Mouse (Mus musculus) splenic B cell, adult 2 months (primary cell): ENCODE measurements at regions not wholly inside any gene's neighbourhood (a gene's known extent, or its start where the extent isn't known, plus 50 kb on each side); places are given as distances from the start of the nearest gene placed in this dataset.
A peak's percentile ranks its signal among the peaks of the same experiment; 100 is the strongest.

Experiments
- DNase-seq: peaks from one replicate; pipeline ENCODE4 v3.0.0-alpha.2; 2011; ENCODE audit warnings: low read depth, low spot score
- H3K27me3 ChIP-seq: 2 replicates; pipeline ENCODE4 v1.6.1; 2012; ENCODE audit warnings: mild to moderate bottlenecking, low read length, moderate library complexity, mixed read lengths; ENCODE audit not compliant: control insufficient read depth, poor library complexity, insufficient read depth, severe bottlenecking
- H3K36me3 ChIP-seq: 2 replicates; pipeline ENCODE4 v1.6.1; 2012; ENCODE audit warnings: mild to moderate bottlenecking, low read length, moderate library complexity, mixed read lengths; ENCODE audit not compliant: control insufficient read depth, poor library complexity, insufficient read depth, severe bottlenecking

GRCm38 (mm10) chr2:50674151-50674855 is 377.7 kb upstream of the Mmadhc start:
- H3K36me3 ChIP-seq, result no peaks in the 10 kb centered on the region
- no peak for DNase-seq
- no peaks in the 10 kb centered on the region for H3K27me3 ChIP-seq

- Histone ChIP-seq H3K36me3 (no peaks in the 10 kb centered on the region), H3K27me3 (no peaks in the 10 kb centered on the region)
- no peak for DNase-seq
These were observed 372.7 kb upstream of the Mmadhc start for GRCm38 (mm10) chr2:50669297-50669696.

DNA sequence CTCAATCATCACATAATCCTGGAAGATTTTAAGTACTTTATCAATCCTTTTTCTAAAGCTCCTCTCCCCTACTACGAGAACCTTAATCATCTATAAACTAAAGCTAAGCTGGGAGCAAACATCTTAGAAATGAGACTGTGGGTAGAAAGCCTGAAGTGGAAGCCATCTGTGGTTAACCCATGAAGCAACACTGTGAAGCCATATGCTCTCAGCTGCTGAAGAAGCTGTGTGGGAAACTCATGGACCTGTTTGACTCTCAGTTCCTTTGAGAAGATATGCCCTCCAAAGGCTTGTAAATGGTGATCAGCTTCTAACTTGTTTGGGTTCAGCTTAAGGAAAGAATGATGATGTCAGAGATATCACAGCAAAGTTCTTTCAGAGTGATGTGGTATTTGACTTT is 372.2 kb upstream of the Mmadhc start:
- Histone ChIP-seq H3K27me3 (no peaks in the 10 kb centered on the region), H3K36me3 (no peaks in the 10 kb centered on the region)
- DNase-seq, result no peak

DNA sequence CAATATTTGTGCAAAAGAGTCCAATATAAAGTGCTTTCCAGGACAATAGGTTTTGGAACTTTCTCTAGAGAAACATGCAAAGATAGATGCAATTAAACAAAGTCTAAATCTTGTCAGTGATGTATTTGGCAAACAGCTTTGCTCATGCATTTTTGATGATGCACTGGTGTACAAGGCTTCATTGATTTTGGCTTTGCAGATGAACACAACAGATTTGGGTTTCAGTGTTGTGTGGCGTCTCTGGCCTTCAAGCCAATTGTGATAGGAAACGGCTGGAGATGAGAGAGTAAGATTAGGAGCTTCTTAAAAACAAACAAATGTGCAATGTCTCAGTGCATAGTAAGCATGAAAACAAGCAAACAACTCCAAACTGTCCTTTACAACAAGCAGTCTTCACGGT is 370.6 kb upstream of the Mmadhc start:
- H3K27me3 ChIP-seq, result no peaks in the 10 kb centered on the region
- no peak for DNase-seq
- H3K36me3 ChIP-seq, result no peaks in the 10 kb centered on the region

DNA sequence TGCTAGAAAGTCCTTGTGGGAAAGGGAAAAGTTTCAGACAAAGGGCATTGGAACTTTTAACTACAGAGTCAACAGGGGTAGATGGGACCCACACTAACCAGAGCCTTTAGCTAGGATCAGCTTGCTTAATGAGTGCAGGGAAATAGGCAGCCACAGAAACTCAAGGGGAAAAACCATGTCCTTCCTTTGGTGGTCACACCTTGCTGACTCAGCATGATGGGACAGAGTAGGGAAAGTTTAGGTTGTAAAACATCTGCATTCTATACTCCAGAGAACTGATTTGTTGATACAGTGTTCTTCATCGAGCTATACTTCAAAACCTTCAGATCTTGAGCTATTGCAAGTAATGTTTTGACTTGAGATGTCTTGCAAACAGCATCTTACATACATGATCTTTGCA is 365.9 kb upstream of the Mmadhc start:
- Histone ChIP-seq H3K27me3 (no peaks in the 10 kb centered on the region), H3K36me3 (no peaks in the 10 kb centered on the region)
- DNase-seq, result no peak

- DNase-seq, result no peak
- H3K36me3 ChIP-seq, result no peaks in the 10 kb centered on the region
These were observed 363.4 kb upstream of the Mmadhc start for GRCm38 (mm10) chr2:50660000-50660399.

GRCm38 (mm10) chr2:50657826-50658225 is 361.2 kb upstream of the Mmadhc start:
- no peak for DNase-seq
- no peaks in the 10 kb centered on the region for H3K36me3 ChIP-seq
- H3K27me3 ChIP-seq, result no peaks in the 10 kb centered on the region

More at GRCm38 (mm10) chr2:50660000-50660399, 363.4 kb upstream of the Mmadhc start:
- H3K27me3 ChIP-seq, result no peaks in the 10 kb centered on the region

DNA sequence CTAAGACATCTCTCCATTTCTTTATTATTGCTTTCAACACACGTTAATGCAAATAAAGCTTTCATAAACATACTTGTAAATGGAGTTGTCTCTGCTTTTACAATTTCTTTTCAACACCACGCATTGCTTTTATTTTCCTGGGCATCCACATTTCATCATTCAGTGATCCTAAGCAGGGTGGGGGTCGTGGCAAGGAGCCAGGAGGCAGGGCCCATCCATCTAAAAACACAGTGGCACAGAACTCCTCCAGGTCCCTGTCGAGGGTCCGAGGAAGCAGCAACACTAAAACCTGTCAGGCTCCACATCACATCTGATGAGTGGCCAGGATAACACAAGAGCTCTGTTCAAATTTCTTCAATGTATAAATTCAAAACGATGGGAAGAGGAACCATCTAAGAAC is 359.8 kb upstream of the Mmadhc start:
- Histone ChIP-seq H3K36me3 (no peaks in the 10 kb centered on the region), H3K27me3 (no peaks in the 10 kb centered on the region)
- DNase-seq, result no peak

DNA sequence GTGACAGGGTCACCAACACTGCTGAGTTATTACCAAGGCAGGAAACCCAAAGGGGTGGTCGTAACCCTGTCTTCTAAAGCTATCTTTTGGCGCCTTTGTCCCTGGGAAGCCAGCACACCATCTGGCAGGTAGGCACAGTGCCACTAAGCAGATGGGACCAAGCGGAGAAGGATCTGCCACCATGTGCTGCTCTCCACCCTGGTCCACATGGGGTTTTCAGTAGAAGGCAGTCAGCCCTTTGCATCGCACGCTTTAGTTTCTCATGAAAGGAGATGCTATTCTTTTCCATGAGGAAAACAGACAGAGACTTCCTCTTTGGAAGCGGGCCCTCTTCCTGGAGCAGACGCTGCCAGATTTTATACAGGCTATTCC is 358.3 kb upstream of the Mmadhc start:
- no peak for DNase-seq
- no peaks in the 10 kb centered on the region for H3K36me3 ChIP-seq
- no peaks in the 10 kb centered on the region for H3K27me3 ChIP-seq

- H3K27me3 ChIP-seq, result no peaks in the 10 kb centered on the region
These were observed 357.8 kb upstream of the Mmadhc start for GRCm38 (mm10) chr2:50654221-50654952.

DNA sequence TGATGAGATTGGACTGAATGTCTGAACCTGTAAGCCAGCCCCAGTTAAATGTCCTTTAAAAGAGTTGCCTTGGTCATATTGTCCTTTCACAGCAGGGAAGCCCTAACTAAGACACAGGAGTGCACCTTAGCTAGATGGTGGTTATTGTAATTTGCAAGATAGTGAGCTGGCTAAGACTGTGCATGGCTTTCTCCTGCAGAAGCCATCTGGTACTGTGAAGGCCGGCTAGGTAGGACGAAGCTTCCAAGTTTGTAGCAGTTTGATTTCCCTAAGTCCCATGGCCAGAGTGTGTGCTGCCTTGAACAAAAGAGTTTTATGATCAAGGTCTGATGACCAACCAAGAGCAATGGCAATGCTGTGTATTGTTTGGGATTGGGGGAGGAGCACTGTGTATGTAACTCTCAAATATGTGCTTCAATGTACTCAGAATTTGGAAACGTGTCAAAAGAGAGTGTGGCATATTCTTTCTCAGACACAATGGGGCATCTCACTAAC is 356.6 kb upstream of the Mmadhc start:
- Histone ChIP-seq H3K36me3 (no peaks in the 10 kb centered on the region), H3K27me3 (no peaks in the 10 kb centered on the region)
- no peak for DNase-seq

More at GRCm38 (mm10) chr2:50654221-50654952, 357.8 kb upstream of the Mmadhc start:
- no peaks in the 10 kb centered on the region for H3K36me3 ChIP-seq
- no peak for DNase-seq

- no peak for DNase-seq
- H3K27me3 ChIP-seq, result no peaks in the 10 kb centered on the region
- no peaks in the 10 kb centered on the region for H3K36me3 ChIP-seq
These were observed 353.1 kb upstream of the Mmadhc start for GRCm38 (mm10) chr2:50649656-50650055.

DNA sequence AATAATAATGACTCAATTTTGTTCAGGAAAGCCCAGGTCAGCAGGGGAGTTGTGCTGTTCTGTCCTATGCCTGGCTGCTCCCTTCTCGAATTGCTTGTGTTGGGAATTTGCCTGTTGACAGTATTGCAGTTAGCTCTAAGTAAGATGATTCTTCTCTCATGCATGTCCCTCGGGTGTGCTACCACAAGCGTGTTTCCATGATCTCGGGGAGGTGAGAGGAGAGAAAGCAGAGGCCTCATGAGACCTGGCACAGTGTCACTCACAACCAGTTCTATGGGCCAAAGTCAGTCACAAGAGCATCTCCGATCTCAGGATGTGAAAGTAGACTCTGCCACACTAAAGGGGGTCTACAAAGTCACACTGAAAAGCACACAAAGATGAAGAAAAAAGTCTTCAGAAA is 346.6 kb upstream of the Mmadhc start:
- Histone ChIP-seq H3K36me3 (no peaks in the 10 kb centered on the region), H3K27me3 (no peaks in the 10 kb centered on the region)
- DNase-seq, result peak; percentile 51

GRCm38 (mm10) chr2:50642198-50642597 is 345.6 kb upstream of the Mmadhc start:
- DNase-seq, result peak; percentile 20
- no peaks in the 10 kb centered on the region for H3K36me3 ChIP-seq
- no peaks in the 10 kb centered on the region for H3K27me3 ChIP-seq

DNA sequence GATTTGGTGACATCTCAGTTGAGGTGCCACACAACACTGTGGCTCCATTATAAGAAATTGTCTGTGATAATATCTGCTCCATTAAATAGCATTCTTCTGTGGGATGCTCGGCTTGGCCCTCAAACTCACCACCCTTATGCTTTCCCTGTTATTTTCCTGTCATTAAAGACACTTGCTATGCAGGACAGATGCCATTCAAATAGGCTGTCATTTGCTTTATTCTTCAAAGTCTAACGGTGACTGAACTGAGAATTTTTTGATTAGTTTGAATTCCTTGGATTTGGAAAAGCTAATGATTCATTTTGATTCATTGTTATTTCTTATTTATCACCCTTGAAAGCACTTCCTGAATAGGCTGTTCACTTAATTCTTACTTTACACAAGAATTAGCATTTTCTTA is 339.3 kb upstream of the Mmadhc start:
- DNase-seq, result no peak
- no peaks in the 10 kb centered on the region for H3K36me3 ChIP-seq

More for the DNA sequence above, 339.3 kb upstream of the Mmadhc start:
- no peaks in the 10 kb centered on the region for H3K27me3 ChIP-seq
